Mouse (Mus musculus) colon, adult 2 months (tissue): ENCODE measurements around the gene Gm6358. TPM values are rescaled to one million over a fixed set of nuclear protein-coding genes. Genes with fewer than 3 reads are reported as not detected.

Experiments used
- polyA plus RNA-seq: library from polyadenylated mRNA; depleted of rRNA; stranded (reverse); fragments of >200 nt; gene quantifications from 2 replicates; pipeline ENCODE4 v1.2.3, GENCODE M21; 2012; rRNA removed

Gene Gm6358
- polyA plus RNA-seq, result not detected in 2 replicates

GRCm38 (mm10) chr16:89140551-89140950 lies at the start of gene Gm6358:
Gene Gm6358 (plus strand): TSS chr16:89140851.

GRCm38 (mm10) chr16:89150786-89151185 lies 10.1 kb downstream of the Gm6358 start, which contains the start of gene Gm10061:
Gene Gm10061 (plus strand): TSS chr16:89151086.

GRCm38 (mm10) chr16:89157652-89158051 lies 17.0 kb downstream of the Gm6358 start, which contains the start of gene Gm9789:
Gene Gm9789 (plus strand): TSS chr16:89157952.

GRCm38 (mm10) chr16:89169190-89169589 lies 28.5 kb downstream of the Gm6358 start, which contains the start of gene Gm7735:
Gene Gm7735 (plus strand): TSS chr16:89169490.

GRCm38 (mm10) chr16:89174435-89174834 lies 33.8 kb downstream of the Gm6358 start, which contains the start of gene 1110057P08Rik:
Gene 1110057P08Rik (plus strand): TSS chr16:89174735.

Other genes with a start within 250 kb of the Gm6358 start
- not detected in 2 replicates for gene Krtap19-5, start 244.4 kb upstream of the Gm6358 start, polyA plus RNA-seq
- not detected in 2 replicates for gene Krtap19-9b, start 208.6 kb upstream of the Gm6358 start, polyA plus RNA-seq
- gene Krtap16-3, start 178.0 kb upstream of the Gm6358 start, polyA plus RNA-seq, result not detected in 2 replicates
- not detected in 2 replicates for gene Krtap22-2, start 130.1 kb upstream of the Gm6358 start, polyA plus RNA-seq
- not detected in 2 replicates for gene Gm10229, start 125.6 kb upstream of the Gm6358 start, polyA plus RNA-seq
- gene Krtap6-1, start 109.2 kb upstream of the Gm6358 start, polyA plus RNA-seq, result not detected in 2 replicates
- gene Gm10228, start 99.4 kb upstream of the Gm6358 start, polyA plus RNA-seq, result not detected in 2 replicates
- not detected in 2 replicates for gene Krtap6-5, start 93.0 kb upstream of the Gm6358 start, polyA plus RNA-seq
- not detected in 2 replicates for gene 1110025L11Rik, start 76.8 kb upstream of the Gm6358 start, polyA plus RNA-seq
- gene Krtap6-3, start 56.8 kb upstream of the Gm6358 start, polyA plus RNA-seq, result not detected in 2 replicates
- gene Gm10061, start 10.2 kb downstream of the Gm6358 start, polyA plus RNA-seq, result not detected in 2 replicates
- not detected in 2 replicates for gene Gm9789, start 17.1 kb downstream of the Gm6358 start, polyA plus RNA-seq
- gene Gm7735, start 28.6 kb downstream of the Gm6358 start, polyA plus RNA-seq, result not detected in 2 replicates
- gene 1110057P08Rik, start 33.9 kb downstream of the Gm6358 start, polyA plus RNA-seq, result not detected in 2 replicates
- gene Krtap20-2, start 65.0 kb downstream of the Gm6358 start, polyA plus RNA-seq, result not detected in 2 replicates